Mouse (Mus musculus) CH12.LX (cell line): ENCODE results near the gene Tktl2. TPM values are rescaled to one million over a fixed set of nuclear protein-coding genes. Genes with fewer than 3 reads are reported as not detected.
A peak's percentile ranks its signal among the peaks of the same experiment; 100 is the strongest.

Experiments
- DNase-seq: peaks from one replicate; pipeline ENCODE4 v3.0.0-alpha.2; 2013; ENCODE audit errors: extremely low read depth
- H3K27ac ChIP-seq: 2 replicates; pipeline ENCODE4 v1.5.1; 2012; ENCODE audit warnings: low read depth, mild to moderate bottlenecking, control low read depth, moderate library complexity; ENCODE audit not compliant: insufficient read depth
- H3K27me3 ChIP-seq: replicated peaks from 2 replicates; pipeline ENCODE3; 2012; ENCODE audit warnings: inconsistent platforms
- H3K36me3 ChIP-seq, 2 experiments: replicated peaks in 1 of 2; 2 replicates each; pipeline versions ENCODE3 to v1.6.1; 2012; ENCODE audit warnings: inconsistent platforms in 1 of 2, low read length in 1 of 2, mild to moderate bottlenecking in 1 of 2, mixed read lengths in 1 of 2, moderate library complexity in 1 of 2; ENCODE audit not compliant: control insufficient read depth in 1 of 2, insufficient read depth in 1 of 2
- H3K4me1 ChIP-seq, 2 experiments: 2 replicates each; pipeline ENCODE4 v1.6.1; 2012; ENCODE audit warnings: inconsistent platforms in 1 of 2, moderate library complexity in 1 of 2; ENCODE audit not compliant: insufficient read depth in 2 of 2, control insufficient read depth in 1 of 2
- H3K4me2 ChIP-seq: 2 replicates; pipeline ENCODE4 v1.6.1; 2012; ENCODE audit warnings: low read depth, mild to moderate bottlenecking, control low read depth; ENCODE audit not compliant: poor library complexity, insufficient read depth, severe bottlenecking
- H3K4me3 ChIP-seq, 3 experiments: fragments of 150-350 bp in 1 of 3; sonication (generic) in 1 of 3; replicated peaks in 1 of 3; 2 replicates each; pipeline versions ENCODE3 to v1.5.1; 2011 to 2012; ENCODE audit warnings: low read depth in 2 of 3, low read length in 2 of 3, mild to moderate bottlenecking in 2 of 3, moderate library complexity in 2 of 3, control low read depth in 1 of 3, improper control_type of control experiment in 1 of 3, inconsistent platforms in 1 of 3, mixed read lengths in 1 of 3; ENCODE audit not compliant: poor library complexity in 1 of 3
- H3K79me2 ChIP-seq: replicated peaks from 2 replicates; pipeline ENCODE4 v1.6.1; 2012; ENCODE audit warnings: mild to moderate bottlenecking, moderate library complexity; ENCODE audit not compliant: control insufficient read depth, poor library complexity, insufficient read depth, severe bottlenecking; ENCODE audit errors: extremely low read depth
- H3K9ac ChIP-seq: 2 replicates; pipeline ENCODE4 v1.6.1; 2012; ENCODE audit warnings: low read depth, mild to moderate bottlenecking, control low read depth, moderate library complexity; ENCODE audit not compliant: insufficient read depth
- H3K9me3 ChIP-seq: replicated peaks from 2 replicates; pipeline ENCODE3; 2012; ENCODE audit warnings: low read length, inconsistent platforms, mixed read lengths
- BHLHE40 ChIP-seq: IDR thresholded peaks from 2 replicates; pipeline ENCODE4 v1.6.1; 2011; ENCODE audit warnings: mild to moderate bottlenecking, low read depth, low read length, improper control_type of control experiment
- CHD1 ChIP-seq: IDR thresholded peaks from 2 replicates; pipeline ENCODE4 v1.6.1; 2012; ENCODE audit warnings: low read depth, low read length, improper control_type of control experiment, inconsistent platforms
- CHD2 ChIP-seq: IDR thresholded peaks from 2 replicates; pipeline ENCODE4 v1.6.1; 2011; ENCODE audit warnings: low read length, improper control_type of control experiment
- CTCF ChIP-seq, 2 experiments: IDR thresholded peaks in 1 of 2; conservative IDR thresholded peaks in 1 of 2; 2 replicates each; pipeline ENCODE4 v1.5.1; 2011 to 2012; ENCODE audit warnings: low read depth in 2 of 2, low read length in 2 of 2, improper control_type of control experiment in 1 of 2, inconsistent platforms in 1 of 2, mild to moderate bottlenecking in 1 of 2, moderate library complexity in 1 of 2
- E2F4 ChIP-seq: IDR thresholded peaks from 2 replicates; pipeline ENCODE4 v1.6.1; 2011; ENCODE audit warnings: low read depth, low read length, improper control_type of control experiment; ENCODE audit not compliant: insufficient replicate concordance
- ELF1 ChIP-seq: IDR thresholded peaks from 2 replicates; pipeline ENCODE4 v1.6.1; 2014; ENCODE audit warnings: low read depth, mild to moderate bottlenecking, inconsistent platforms, low read length, improper control_type of control experiment
- EP300 ChIP-seq: IDR thresholded peaks from 2 replicates; pipeline ENCODE4 v1.6.1; 2011; ENCODE audit warnings: low read length, improper control_type of control experiment
- ETS1 ChIP-seq: conservative IDR thresholded peaks from 2 replicates; pipeline ENCODE4 v1.6.1; 2012; ENCODE audit warnings: low read depth, mild to moderate bottlenecking, inconsistent platforms, low read length, improper control_type of control experiment, moderate library complexity
- GABPA ChIP-seq: IDR thresholded peaks from 2 replicates; pipeline ENCODE4 v1.6.1; 2012; ENCODE audit warnings: low read depth, low read length, improper control_type of control experiment, inconsistent platforms; ENCODE audit not compliant: insufficient replicate concordance
- HCFC1 ChIP-seq: IDR thresholded peaks from 2 replicates; pipeline ENCODE4 v1.6.1; 2012; ENCODE audit warnings: low read depth, mild to moderate bottlenecking, inconsistent platforms, low read length, improper control_type of control experiment
- IRF4 ChIP-seq: IDR thresholded peaks from 2 replicates; pipeline ENCODE4 v1.6.1; 2014; ENCODE audit warnings: low read depth, mild to moderate bottlenecking, inconsistent platforms, low read length, improper control_type of control experiment
- JUN ChIP-seq: IDR thresholded peaks from 2 replicates; pipeline ENCODE4 v1.6.1; 2011; ENCODE audit warnings: low read depth, mild to moderate bottlenecking, low read length, improper control_type of control experiment, moderate library complexity; ENCODE audit not compliant: insufficient read depth
- JUND ChIP-seq: conservative IDR thresholded peaks from 2 replicates; pipeline ENCODE4 v1.6.1; 2011; ENCODE audit warnings: low read depth, low read length, improper control_type of control experiment
- KAT2A ChIP-seq: IDR thresholded peaks from 2 replicates; pipeline ENCODE4 v1.6.1; 2012; ENCODE audit warnings: low read length, improper control_type of control experiment, inconsistent platforms; ENCODE audit not compliant: insufficient replicate concordance
- MAFK ChIP-seq: IDR thresholded peaks from 2 replicates; pipeline ENCODE4 v1.6.1; 2011; ENCODE audit warnings: low read length, improper control_type of control experiment; ENCODE audit not compliant: insufficient replicate concordance
- MAX ChIP-seq: IDR thresholded peaks from 2 replicates; pipeline ENCODE4 v1.6.1; 2011; ENCODE audit warnings: low read length, improper control_type of control experiment
- MAZ ChIP-seq: IDR thresholded peaks from 2 replicates; pipeline ENCODE4 v1.6.1; 2012; ENCODE audit warnings: low read depth, mild to moderate bottlenecking, inconsistent platforms, low read length, improper control_type of control experiment, moderate library complexity
- MEF2A ChIP-seq: IDR thresholded peaks from 2 replicates; pipeline ENCODE4 v1.6.1; 2014; ENCODE audit warnings: low read depth, mild to moderate bottlenecking, inconsistent platforms, low read length, improper control_type of control experiment, borderline replicate concordance
- MXI1 ChIP-seq: IDR thresholded peaks from 2 replicates; pipeline ENCODE4 v1.6.1; 2011; ENCODE audit warnings: mild to moderate bottlenecking, low read depth, low read length, improper control_type of control experiment
- MYC ChIP-seq: IDR thresholded peaks from 2 replicates; pipeline ENCODE4 v1.6.1; 2011; ENCODE audit warnings: low read depth, mild to moderate bottlenecking, improper control_type of control experiment, low read length
- NELFE ChIP-seq: IDR thresholded peaks from 2 replicates; pipeline ENCODE4 v1.6.1; 2011; ENCODE audit warnings: low read depth, low read length, improper control_type of control experiment
- NRF1 ChIP-seq: IDR thresholded peaks from 2 replicates; pipeline ENCODE4 v1.6.1; 2014; ENCODE audit warnings: low read depth, mild to moderate bottlenecking, inconsistent platforms, low read length, improper control_type of control experiment, moderate library complexity
- PAX5 ChIP-seq: IDR thresholded peaks from 2 replicates; pipeline ENCODE4 v1.6.1; 2012; ENCODE audit warnings: low read length, inconsistent platforms, mixed read lengths
- POLR2A ChIP-seq: IDR thresholded peaks from 2 replicates; pipeline ENCODE4 v1.6.1; 2011; ENCODE audit warnings: low read depth, mild to moderate bottlenecking, improper control_type of control experiment, low read length
- POLR2AphosphoS2 ChIP-seq: IDR thresholded peaks from 2 replicates; pipeline ENCODE4 v1.6.1; 2011; ENCODE audit warnings: low read depth, low read length, improper control_type of control experiment
- RAD21 ChIP-seq: IDR thresholded peaks from 2 replicates; pipeline ENCODE4 v1.6.1; 2011; ENCODE audit warnings: low read depth, mild to moderate bottlenecking, low read length, improper control_type of control experiment, moderate library complexity
- RCOR1 ChIP-seq: conservative IDR thresholded peaks from 2 replicates; pipeline ENCODE4 v1.6.1; 2012; ENCODE audit warnings: low read depth, mild to moderate bottlenecking, inconsistent platforms, low read length, improper control_type of control experiment
- SIN3A ChIP-seq: IDR thresholded peaks from 2 replicates; pipeline ENCODE4 v1.6.1; 2012; ENCODE audit warnings: low read length, improper control_type of control experiment, inconsistent platforms
- SMC3 ChIP-seq: IDR thresholded peaks from 2 replicates; pipeline ENCODE4 v1.6.1; 2011; ENCODE audit warnings: low read depth, low read length, improper control_type of control experiment
- TBP ChIP-seq: conservative IDR thresholded peaks from 2 replicates; pipeline ENCODE4 v1.6.1; 2011; ENCODE audit warnings: low read depth, low read length, improper control_type of control experiment
- TCF12 ChIP-seq: IDR thresholded peaks from 2 replicates; pipeline ENCODE4 v1.6.1; 2014; ENCODE audit warnings: low read depth, mild to moderate bottlenecking, inconsistent platforms, low read length, improper control_type of control experiment
- UBTF ChIP-seq: IDR thresholded peaks from 2 replicates; pipeline ENCODE4 v1.6.1; 2012; ENCODE audit warnings: low read depth, mild to moderate bottlenecking, inconsistent platforms, low read length, improper control_type of control experiment, moderate library complexity
- USF1 ChIP-seq: IDR thresholded peaks from 2 replicates; pipeline ENCODE4 v1.6.1; 2014; ENCODE audit warnings: low read depth, mild to moderate bottlenecking, inconsistent platforms, low read length, improper control_type of control experiment
- USF2 ChIP-seq: conservative IDR thresholded peaks from 2 replicates; pipeline ENCODE4 v1.6.1; 2011; ENCODE audit warnings: low read depth, low read length, improper control_type of control experiment
- ZC3H11A ChIP-seq: IDR thresholded peaks from 2 replicates; pipeline ENCODE4 v1.6.1; 2012; ENCODE audit warnings: low read depth, mild to moderate bottlenecking, inconsistent platforms, low read length, improper control_type of control experiment
- ZKSCAN1 ChIP-seq: IDR thresholded peaks from 2 replicates; pipeline ENCODE4 v1.6.1; 2012; ENCODE audit warnings: low read depth, inconsistent platforms, low read length, improper control_type of control experiment, borderline replicate concordance
- ZMIZ1 ChIP-seq: IDR thresholded peaks from 2 replicates; pipeline ENCODE4 v1.6.1; 2012; ENCODE audit warnings: low read depth, mild to moderate bottlenecking, inconsistent platforms, low read length, improper control_type of control experiment
- ZNF384 ChIP-seq: IDR thresholded peaks from 2 replicates; pipeline ENCODE4 v1.6.1; 2012; ENCODE audit warnings: low read depth, low read length, improper control_type of control experiment, inconsistent platforms
- dilution Hi-C: fragments of 300-500 bp; cut with MboI; formaldehyde crosslinking; loops from 2 replicates; pipeline ENCODE4 v1.14.3; 2020; ENCODE audit warnings: low sequenced_read_pairs; ENCODE audit not compliant: extremely low pct_unique_long_range_greater_than_20kb, extremely low pct_ligation_motif_present
- in situ Hi-C: fragments of 300-500 bp; cut with MboI; formaldehyde crosslinking; loops from 3 replicates; pipeline ENCODE4 v1.14.3; 2019; ENCODE audit warnings: low sequenced_read_pairs, low pct_ligation_motif_present, low pct_unique_long_range_greater_than_20kb, mixed read lengths
- polyA plus RNA-seq: library from polyadenylated mRNA; unstranded; fragments of >175 nt; gene quantifications from 2 replicates; pipeline ENCODE4 v1.2.1, GENCODE M21; 2012; ENCODE audit warnings: low read depth; ENCODE audit not compliant: insufficient read length
- total RNA-seq, 2 experiments: library from RNA; depleted of rRNA; stranded (reverse); fragments of 300-350 nt in 1 of 2; fragments of >200 nt in 1 of 2; gene quantifications; 2 replicates each; pipeline ENCODE4 v1.2.3; 2012 to 2014

The Tktl2 gene
- total and polyA plus RNA-seq, 3 experiments = not detected

GRCm38 (mm10) chr8:66496998-66497577, 14.5 kb upstream of the Tktl2 start:
- in situ Hi-C loops = loop anchor here (5.0 kb wide), 1 partner anchor 50 kb away; no protein-coding TSS in a partner anchor
- no peaks in the 10 kb centered on the region for H3K36me3 ChIP-seq
- H3K4me2 ChIP-seq = peak overlapping the region; percentile 68; the same call in 1 of the 2 replicates
- no peak overlapping the region for H3K27ac ChIP-seq
- peak; percentile 76 for DNase-seq
- H3K9me3 ChIP-seq = no peaks in the 10 kb centered on the region
- TF ChIP-seq MXI1 (no peak), RAD21 (peak; percentile 83), NELFE (no peak), HCFC1 (no peak), SMC3 (peak; percentile 67), UBTF (no peak), MAX (0 out of 2 replicates have a peak, but pooled peaks have one; percentile 17), POLR2AphosphoS2 (no peak), IRF4 (no peak), RCOR1 (no peak), BHLHE40 (no peak), JUND (0 out of 2 replicates have a peak, but pooled peaks have one; percentile 39), MAFK (no peak), USF1 (no peak), ZMIZ1 (no peak), MYC (0 out of 2 replicates have a peak, but pooled peaks have one; percentile 14), MAZ (no peak), CHD2 (no peak), KAT2A (no peak), GABPA (no peak), MEF2A (no peak), PAX5 (no peak), ZC3H11A (no peak), ZNF384 (no peak; the same call in 1 of the 2 replicates), NRF1 (no peak), ETS1 (no peak), TCF12 (no peak), USF2 (no peak), JUN (no peak), TBP (no peak), E2F4 (no peak), CHD1 (no peak), ELF1 (no peak), ZKSCAN1 (no peak), SIN3A (no peak), POLR2A (no peak), CTCF (conservative IDR thresholded peaks at IDR 0.05 in 1 of 2, IDR thresholded peaks at IDR 0.05 in 1 of 2; ENCODE audit: low read depth in 2 of 2, low read length in 2 of 2) (peak; percentile 62 to 85), EP300 (no peak)
- TF ChIP-seq, all 38 proteins: peak for 6
- H3K4me3 ChIP-seq = no peak overlapping the region
- no peaks in the 10 kb centered on the region for H3K27me3 ChIP-seq
- H3K4me1 ChIP-seq = peaks cover 0 to 23% of the 10 kb centered on the region in 2 experiments; a peak in 2 of 4 replicates
- H3K79me2 ChIP-seq = no peaks in the 10 kb centered on the region
- 0 out of 2 replicates have a peak overlapping the region, but pooled peaks have one; percentile 24 for H3K9ac ChIP-seq
- dilution Hi-C loops = no loop called here
